Mouse (Mus musculus) layer of hippocampus, adult 6 months (tissue): Measurements from ENCODE around the gene Vmn2r102. TPM values are rescaled to one million over a fixed set of nuclear protein-coding genes. Genes with fewer than 3 reads are reported as not detected.

Source experiments
- long read RNA-seq, 2 experiments: library from polyadenylated mRNA; unstranded; transcript quantifications; one replicate each; pipeline ENCODE4 v2.0.0; 2019 to 2020
- polyA plus RNA-seq: library from polyadenylated mRNA; unstranded; fragments of <200 nt; fragmentation: Nextera tagmentation; gene quantifications from 2 replicates; pipeline ENCODE4 v1.2.3, GENCODE M21; 2021

Gene Vmn2r102
- polyA plus RNA-seq, result not detected in 2 replicates
- long read RNA-seq, experiment 1, result 0 reads
- long read RNA-seq, experiment 2, result 0 reads

DNA sequence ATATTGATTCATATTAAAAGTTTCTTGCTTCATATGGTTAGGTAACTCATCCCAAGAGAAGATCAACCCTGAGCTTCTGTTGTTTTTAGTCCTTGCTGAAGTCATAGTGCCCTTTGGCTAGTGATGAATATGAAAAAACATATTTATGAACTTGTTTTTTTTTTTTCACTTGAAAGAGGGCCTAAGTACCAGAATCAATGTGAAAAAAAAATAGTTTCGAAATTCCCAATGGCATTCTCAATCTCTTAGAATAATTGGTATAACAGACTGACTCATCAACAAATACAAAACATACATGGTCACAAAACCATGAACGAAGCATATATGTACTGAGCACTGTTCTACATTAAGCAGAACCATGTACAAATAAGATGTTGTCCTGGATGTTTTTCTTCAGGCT, at the start of gene Vmn2r102:
Gene Vmn2r102 (plus strand): TSS at position 301 of the 400 bp plus-strand sequence.

Other genes with a start within 250 kb of the Vmn2r102 start
- gene Vmn2r100, start 155.6 kb upstream of the Vmn2r102 start, polyA plus RNA-seq, result not detected in 2 replicates
- not detected in 2 replicates for gene Vmn2r101, start 83.1 kb upstream of the Vmn2r102 start, polyA plus RNA-seq
- gene Vmn2r103, start 113.0 kb downstream of the Vmn2r102 start, polyA plus RNA-seq, result not detected in 2 replicates